Mouse (Mus musculus) left cerebral cortex, adult 8-10 months (tissue): ENCODE results near the gene 2410141K09Rik. TPM values are rescaled to one million over a fixed set of nuclear protein-coding genes. Genes with fewer than 3 reads are reported as not detected.
"Not testable (repeated sequence)": the region's sequence is repeated elsewhere in the genome, so short reads cannot be mapped to it uniquely, and the experiment has no call there.

ENCODE experiments used
- DNase-seq, 2 experiments: peaks; one replicate each; pipeline ENCODE4 v3.0.0; 2022; ENCODE audit warnings: low spot score in 2 of 2
- total RNA-seq, 4 experiments: library from RNA; stranded (reverse); gene quantifications; 2 replicates each; pipeline ENCODE4 v1.2.4; 2022

The 2410141K09Rik gene
- not detected for total RNA-seq

DNA sequence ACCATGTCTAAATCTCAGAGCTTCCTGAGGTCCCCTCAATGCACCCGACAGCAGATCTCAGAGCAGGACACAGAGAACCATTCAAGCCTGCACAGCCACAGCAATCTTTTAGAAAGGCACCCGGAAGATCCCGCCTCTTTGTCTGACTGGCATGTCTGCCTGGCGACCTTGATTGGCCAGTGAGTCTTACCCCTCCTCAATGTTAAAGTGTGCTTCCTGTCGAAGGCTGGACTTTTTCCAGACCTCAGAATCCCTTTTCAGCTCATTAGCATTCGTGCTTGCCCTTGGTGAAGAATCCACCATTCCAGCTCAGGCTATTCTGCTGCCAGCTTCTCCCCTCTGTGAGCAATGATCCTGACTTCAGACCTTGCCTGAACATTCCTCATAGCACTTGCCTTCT lies at the start of gene 2410141K09Rik:
2410141K09Rik (minus strand) TSS at position 101 of the 400 bp plus-strand sequence.
- DNase-seq = not testable (repeated sequence)

GRCm38 (mm10) chr13:66426858-66427257 lies 14.1 kb downstream of the 2410141K09Rik start:
- DNase-seq = not testable (repeated sequence)

DNA sequence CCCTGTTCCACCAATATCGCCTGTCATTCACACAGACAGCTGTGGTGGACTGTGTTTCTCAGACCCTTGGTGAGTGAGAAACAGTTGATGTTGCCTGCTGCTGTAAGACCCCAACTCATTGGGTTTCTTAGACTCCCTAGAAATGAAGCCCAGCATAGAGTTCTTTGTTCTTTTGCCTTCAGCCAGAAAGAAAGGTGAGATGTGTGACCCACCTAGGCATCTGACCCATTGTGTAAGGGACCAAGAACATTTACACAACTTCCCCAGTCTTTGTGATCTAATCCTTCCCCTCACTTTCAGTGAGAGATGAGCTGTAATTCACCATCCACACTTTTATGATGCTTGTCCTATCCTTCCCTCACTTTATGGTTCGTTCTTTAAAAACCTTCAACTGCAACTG lies 26.0 kb downstream of the 2410141K09Rik start:
- not testable (repeated sequence) for DNase-seq

Other genes with a start within 250 kb of the 2410141K09Rik start
- gene Gm10772, start 213.5 kb downstream of the 2410141K09Rik start, total RNA-seq = not detected